Mouse (Mus musculus): ENCODE measurements around the gene Nav2. TPM values are rescaled to one million over a fixed set of nuclear protein-coding genes. Genes with fewer than 3 reads are reported as not detected.

Gene Nav2
- total and polyA plus RNA-seq, 2 experiments from 2014 or later, result 16.3 to 44.0 TPM

- H3K27me3 ChIP-seq (ENCODE audit: insufficient read depth, low read length), result no peaks in the 10 kb centered on the region
- no peak overlapping the region for H3K4me3 ChIP-seq (ENCODE audit: low read depth, low read length)
- ATAC-seq, result no peak
- no peak overlapping the region for H3K9ac ChIP-seq
- H3K4me2 ChIP-seq (ENCODE audit: low read depth), result no peak overlapping the region
- peaks cover 12% of the 10 kb centered on the region; the same call in 1 of the 2 replicates for H3K4me1 ChIP-seq (ENCODE audit: insufficient read depth)
- TF ChIP-seq CTCF (IDR thresholded peaks at IDR 0.05; ENCODE audit: low read depth), result no peak
- no peaks in the 10 kb centered on the region for H3K36me3 ChIP-seq (ENCODE audit: insufficient read depth)
- DNase-seq, result no peak
- H3K27ac ChIP-seq (ENCODE audit: low read depth, low read length), result no peak overlapping the region
- no peaks in the 10 kb centered on the region for H3K9me3 ChIP-seq (ENCODE audit: low read length)
- WGBS, result 75% methylated on average over 5 of the region's 5 CpGs
Measured at GRCm38 (mm10) chr7:48996829-48997228, 88.3 kb downstream of the Nav2 start.

GRCm38 (mm10) chr7:48998097-48998496 is 89.6 kb downstream of the Nav2 start:
- H3K4me3 ChIP-seq (ENCODE audit: low read depth, low read length), result no peak overlapping the region
- no peak for DNase-seq
- no peaks in the 10 kb centered on the region for H3K27me3 ChIP-seq (ENCODE audit: insufficient read depth, low read length)
- no peak overlapping the region for H3K27ac ChIP-seq (ENCODE audit: low read depth, low read length)
- TF ChIP-seq CTCF (IDR thresholded peaks at IDR 0.05; ENCODE audit: low read depth), result no peak
- peaks cover 12% of the 10 kb centered on the region; the same call in 1 of the 2 replicates for H3K4me1 ChIP-seq (ENCODE audit: insufficient read depth)
- no peak overlapping the region for H3K9ac ChIP-seq
- H3K9me3 ChIP-seq (ENCODE audit: low read length), result no peaks in the 10 kb centered on the region
- H3K4me2 ChIP-seq (ENCODE audit: low read depth), result no peak overlapping the region
- ATAC-seq, result no peak
- WGBS, result 86% methylated on average over 8 of the region's 8 CpGs
- no peaks in the 10 kb centered on the region for H3K36me3 ChIP-seq (ENCODE audit: insufficient read depth)

- DNase-seq (no peak), ATAC-seq (peak; percentile 34; the same call in 1 of the 2 replicates)
- WGBS, result 70% methylated on average over 10 of the region's 10 CpGs
- Histone ChIP-seq H3K27me3 (ENCODE audit: insufficient read depth, low read length) (no peaks in the 10 kb centered on the region), H3K4me1 (ENCODE audit: insufficient read depth) (peaks cover 17% of the 10 kb centered on the region; the same call in 1 of the 2 replicates), H3K9me3 (ENCODE audit: low read length) (no peaks in the 10 kb centered on the region), H3K36me3 (ENCODE audit: insufficient read depth) (no peaks in the 10 kb centered on the region), H3K27ac (ENCODE audit: low read depth, low read length) (0 out of 2 replicates have a peak overlapping the region, but pooled peaks have one; percentile 9), H3K4me3 (ENCODE audit: low read depth, low read length) (no peak overlapping the region), H3K4me2 (ENCODE audit: low read depth) (no peak overlapping the region), H3K9ac (no peak overlapping the region)
- TF ChIP-seq CTCF (IDR thresholded peaks at IDR 0.05; ENCODE audit: low read depth), result no peak
Measured at GRCm38 (mm10) chr7:48998595-48998994, 90.1 kb downstream of the Nav2 start.

- Histone ChIP-seq H3K27ac (ENCODE audit: low read depth, low read length) (no peak overlapping the region), H3K4me1 (ENCODE audit: insufficient read depth) (peaks cover 9% of the 10 kb centered on the region; the same call in 1 of the 2 replicates), H3K9ac (no peak overlapping the region), H3K9me3 (ENCODE audit: low read length) (no peaks in the 10 kb centered on the region), H3K27me3 (ENCODE audit: insufficient read depth, low read length) (no peaks in the 10 kb centered on the region), H3K36me3 (ENCODE audit: insufficient read depth) (no peaks in the 10 kb centered on the region), H3K4me3 (ENCODE audit: low read depth, low read length) (no peak overlapping the region), H3K4me2 (ENCODE audit: low read depth) (no peak overlapping the region)
- DNase-seq, result no peak
- WGBS, result 60% methylated on average over 3 of the region's 3 CpGs
- no peak for TF ChIP-seq CTCF (IDR thresholded peaks at IDR 0.05; ENCODE audit: low read depth)
- ATAC-seq, result 0 out of 2 replicates have a peak, but pooled peaks have one; percentile 35
Measured at GRCm38 (mm10) chr7:49000816-49001215, 92.3 kb downstream of the Nav2 start.

GRCm38 (mm10) chr7:49004402-49004801 is 95.9 kb downstream of the Nav2 start:
- H3K9me3 ChIP-seq (ENCODE audit: low read length), result no peaks in the 10 kb centered on the region
- no peak for TF ChIP-seq CTCF (IDR thresholded peaks at IDR 0.05; ENCODE audit: low read depth)
- H3K27ac ChIP-seq (ENCODE audit: low read depth, low read length), result no peak overlapping the region
- ATAC-seq, result no peak
- DNase-seq, result no peak
- 77% methylated on average over 5 of the region's 5 CpGs for WGBS
- no peaks in the 10 kb centered on the region for H3K36me3 ChIP-seq (ENCODE audit: insufficient read depth)
- H3K27me3 ChIP-seq (ENCODE audit: insufficient read depth, low read length), result no peaks in the 10 kb centered on the region
- no peak overlapping the region for H3K4me2 ChIP-seq (ENCODE audit: low read depth)
- no peak overlapping the region for H3K4me3 ChIP-seq (ENCODE audit: low read depth, low read length)
- H3K4me1 ChIP-seq (ENCODE audit: insufficient read depth), result 0 out of 2 replicates have a peak, but pooled peaks cover 8% of the 10 kb centered on the region
- no peak overlapping the region for H3K9ac ChIP-seq

GRCm38 (mm10) chr7:49006886-49007285 is 98.4 kb downstream of the Nav2 start:
- H3K27ac ChIP-seq (ENCODE audit: low read depth, low read length), result no peak overlapping the region
- DNase-seq (no peak), ATAC-seq (no peak)
- no peaks in the 10 kb centered on the region for H3K9me3 ChIP-seq (ENCODE audit: low read length)
- no peaks in the 10 kb centered on the region for H3K27me3 ChIP-seq (ENCODE audit: insufficient read depth, low read length)
- 0 out of 2 replicates have a peak, but pooled peaks cover 8% of the 10 kb centered on the region for H3K4me1 ChIP-seq (ENCODE audit: insufficient read depth)
- no peak for TF ChIP-seq CTCF (IDR thresholded peaks at IDR 0.05; ENCODE audit: low read depth)
- H3K4me3 ChIP-seq (ENCODE audit: low read depth, low read length), result no peak overlapping the region
- no peaks in the 10 kb centered on the region for H3K36me3 ChIP-seq (ENCODE audit: insufficient read depth)
- WGBS, result 68% methylated on average over 7 of the region's 7 CpGs
- no peak overlapping the region for H3K4me2 ChIP-seq (ENCODE audit: low read depth)
- no peak overlapping the region for H3K9ac ChIP-seq

- H3K27ac ChIP-seq (ENCODE audit: low read depth, low read length), result no peak overlapping the region
- H3K4me1 ChIP-seq (ENCODE audit: insufficient read depth), result no peaks in the 10 kb centered on the region
- no peak for TF ChIP-seq CTCF (IDR thresholded peaks at IDR 0.05; ENCODE audit: low read depth)
- H3K27me3 ChIP-seq (ENCODE audit: insufficient read depth, low read length), result no peaks in the 10 kb centered on the region
- DNase-seq (peak; percentile 38), ATAC-seq (peak; percentile 73)
- no peaks in the 10 kb centered on the region for H3K9me3 ChIP-seq (ENCODE audit: low read length)
- no peaks in the 10 kb centered on the region for H3K36me3 ChIP-seq (ENCODE audit: insufficient read depth)
- no peak overlapping the region for H3K4me3 ChIP-seq (ENCODE audit: low read depth, low read length)
- H3K9ac ChIP-seq, result no peak overlapping the region
- H3K4me2 ChIP-seq (ENCODE audit: low read depth), result no peak overlapping the region
- 75% methylated on average over 6 of the region's 6 CpGs for WGBS
Measured at GRCm38 (mm10) chr7:49010739-49011138, 102.2 kb downstream of the Nav2 start.
